Mouse (Mus musculus): ENCODE results near the gene Pdzk1ip1. TPM values are rescaled to one million over a fixed set of nuclear protein-coding genes. Genes with fewer than 3 reads are reported as not detected.

Pdzk1ip1 gene
- polyA plus RNA-seq, 1 experiment from 2014 or later, result 326 TPM

Other genes starting within 250 kb of the Pdzk1ip1 start
- gene Foxd2, start 179.8 kb upstream of the Pdzk1ip1 start, polyA plus RNA-seq (2015; fragmentation: Nextera tagmentation; extraction: Ambion mirVana), result 1.8 and 2.5 TPM in 2 replicates
- not detected in 2 replicates for gene Foxe3, start 162.7 kb upstream of the Pdzk1ip1 start, polyA plus RNA-seq (2015; fragmentation: Nextera tagmentation; extraction: Ambion mirVana)
- 72.5 and 89.1 TPM in 2 replicates for gene Cmpk1, start 101.5 kb upstream of the Pdzk1ip1 start, polyA plus RNA-seq (2015; fragmentation: Nextera tagmentation; extraction: Ambion mirVana)
- 12.0 and 12.9 TPM in 2 replicates for gene Stil, start 88.5 kb upstream of the Pdzk1ip1 start, polyA plus RNA-seq (2015; fragmentation: Nextera tagmentation; extraction: Ambion mirVana)
- 1.2 and 1.3 TPM in 2 replicates for gene Tal1, start 32.3 kb upstream of the Pdzk1ip1 start, polyA plus RNA-seq (2015; fragmentation: Nextera tagmentation; extraction: Ambion mirVana)
- 0.41 and 1.0 TPM in 2 replicates for gene Cyp4x1, start 45.6 kb downstream of the Pdzk1ip1 start, polyA plus RNA-seq (2015; fragmentation: Nextera tagmentation; extraction: Ambion mirVana)
- gene Cyp4a29, start 153.4 kb downstream of the Pdzk1ip1 start, polyA plus RNA-seq (2015; fragmentation: Nextera tagmentation; extraction: Ambion mirVana), result not detected in 2 replicates
- gene Cyp4a12a, start 210.3 kb downstream of the Pdzk1ip1 start, polyA plus RNA-seq (2015; fragmentation: Nextera tagmentation; extraction: Ambion mirVana), result 0.12 and 0.29 TPM in 2 replicates